Mouse (Mus musculus): Measurements from ENCODE around the gene Mfap2.

Gene Mfap2

GRCm38 (mm10) chr4:141030541-141031206, 20.5 kb downstream of the Mfap2 start:
- peak in 1 of 2 experiments; percentile 38 for DNase-seq

DNA sequence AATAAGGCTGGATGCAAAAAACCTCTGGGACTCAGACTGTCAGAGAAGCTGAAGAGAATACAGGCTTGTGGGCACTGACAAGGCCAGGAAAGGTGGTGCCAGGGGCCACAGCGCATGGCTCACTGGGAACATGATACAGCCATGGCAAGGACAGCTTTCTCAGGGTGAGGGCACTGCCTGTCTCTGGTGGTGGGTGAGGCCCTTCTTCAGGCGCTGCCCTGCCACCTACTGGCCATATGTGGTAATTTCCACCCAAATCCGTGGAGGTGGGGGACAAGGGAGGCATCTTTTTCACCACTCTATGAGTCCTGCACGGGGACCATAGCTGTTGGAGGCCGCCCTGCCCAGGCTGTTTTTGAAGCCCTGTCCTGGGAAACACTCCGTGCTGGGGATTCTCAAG, 21.5 kb downstream of the Mfap2 start:
- peak; percentile 93 to 95 for DNase-seq

DNA sequence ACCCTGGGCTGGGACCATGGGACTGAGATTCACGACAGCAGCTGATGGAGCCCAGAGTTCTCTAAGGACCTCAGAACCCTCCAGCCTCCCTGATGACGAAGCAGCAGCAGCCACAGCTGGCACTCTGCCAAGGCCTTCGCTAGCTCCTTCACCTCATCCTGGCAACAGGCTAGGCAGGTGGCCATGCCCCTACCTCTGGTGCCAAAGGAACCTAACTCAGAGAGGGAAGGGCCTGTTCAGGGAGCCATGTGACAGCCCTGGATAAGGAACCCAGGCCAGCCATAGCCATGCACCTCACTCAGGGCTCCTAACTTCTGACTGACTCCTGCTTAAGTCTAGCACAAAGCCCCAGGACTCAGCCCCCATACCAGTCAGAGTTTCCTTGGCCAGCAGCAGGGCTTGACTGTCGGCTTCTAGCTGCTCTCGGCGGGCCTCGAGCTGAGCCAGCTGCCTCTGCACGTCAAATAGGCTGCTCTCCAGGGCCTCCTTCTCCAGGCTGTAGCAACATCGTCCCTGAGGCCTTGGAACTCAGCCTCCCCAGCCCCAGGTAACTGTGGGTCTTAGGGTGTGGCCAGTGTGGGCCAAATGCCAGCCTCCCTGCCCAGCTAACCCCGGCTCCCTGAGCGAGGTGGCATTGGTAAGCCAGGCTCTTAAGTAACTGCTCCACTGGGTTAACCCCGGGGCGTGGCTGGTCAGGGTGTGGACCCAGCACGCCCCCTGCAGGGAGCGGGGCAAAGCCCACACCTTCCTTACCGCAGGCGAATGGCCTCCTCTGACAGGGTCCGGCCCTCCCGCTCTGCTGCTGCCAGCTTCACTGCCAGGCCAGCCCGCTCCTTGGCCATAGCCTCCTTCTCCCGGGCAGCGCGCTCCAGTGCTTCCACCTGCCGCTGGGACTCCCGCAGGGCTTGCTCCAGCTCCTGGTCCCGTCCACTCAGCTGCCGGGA, 23.7 kb downstream of the Mfap2 start:
- DNase-seq, result peak; percentile 63 to 68

DNA sequence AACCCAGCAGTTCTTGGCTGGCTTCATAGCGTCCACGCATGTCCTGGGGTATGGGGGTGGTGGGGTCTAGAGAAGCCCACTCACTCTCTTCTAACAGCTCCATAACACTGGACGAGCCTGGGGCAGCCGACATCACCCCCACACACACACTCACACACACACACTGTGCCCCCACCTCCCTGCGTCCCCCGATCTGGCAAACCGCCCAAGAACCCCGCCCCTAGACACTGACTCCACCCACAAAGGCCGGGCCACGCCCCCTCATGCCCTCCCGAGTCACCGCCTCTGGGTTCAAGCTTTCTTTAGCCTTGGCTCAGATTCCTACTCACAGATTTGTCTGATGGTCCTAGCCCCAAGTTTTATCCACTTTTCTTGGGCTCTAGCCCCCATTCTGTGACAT, 30.9 kb downstream of the Mfap2 start:
- peak in 1 of 2 experiments; percentile 36 for DNase-seq

DNA sequence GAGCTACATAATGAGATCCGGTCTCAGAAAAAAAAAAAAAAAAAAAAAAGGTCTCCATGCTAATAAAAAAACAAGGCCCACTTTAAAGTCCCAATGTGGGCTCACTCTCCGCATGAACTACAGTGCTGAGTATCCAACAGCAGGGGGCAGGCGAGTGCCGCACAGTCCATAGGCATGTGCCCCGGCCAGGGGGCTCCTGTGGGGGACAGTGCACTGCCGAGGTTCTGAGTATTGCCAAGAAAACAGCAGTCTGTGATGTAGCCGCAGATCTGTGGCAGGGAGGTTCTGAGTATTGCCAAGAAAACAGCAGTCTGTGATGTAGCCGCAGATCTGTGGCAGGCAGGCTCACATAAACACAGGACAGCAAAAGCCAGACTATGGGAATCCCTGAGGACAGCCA, 34.6 kb downstream of the Mfap2 start:
- DNase-seq, result peak; percentile 80 to 81

DNA sequence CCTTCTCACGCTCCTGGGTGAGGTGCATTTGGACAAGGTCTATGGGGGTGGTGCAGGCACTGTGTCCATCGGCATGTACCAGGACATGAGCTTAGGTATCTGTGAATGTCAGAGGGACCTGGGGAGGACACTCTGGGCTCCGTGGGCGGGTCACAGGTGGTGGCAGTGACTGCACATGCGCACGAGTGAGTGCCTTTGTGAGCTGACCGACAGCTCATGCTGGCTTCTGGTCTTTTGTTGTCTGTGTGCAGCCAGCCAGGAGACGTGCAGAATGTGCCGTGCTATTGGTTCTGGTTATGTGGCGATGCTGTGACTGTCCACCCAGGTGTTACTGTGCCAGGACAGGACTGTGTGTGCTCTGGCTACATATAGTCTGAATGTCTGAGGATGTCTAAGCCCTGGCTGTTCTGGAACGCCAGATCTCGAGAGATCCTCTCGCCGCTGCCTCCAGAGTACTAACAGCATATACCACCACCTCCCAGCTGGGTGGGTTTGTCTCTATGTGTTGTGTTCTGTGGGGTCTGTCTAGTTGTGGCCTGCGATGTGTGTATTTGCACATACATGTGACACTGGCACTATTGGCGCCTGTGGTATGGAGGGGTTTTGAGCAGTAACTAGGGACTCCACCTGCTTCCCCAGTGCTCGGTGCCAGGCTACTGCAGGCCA, 38.7 kb downstream of the Mfap2 start:
- peak in 1 of 2 experiments; percentile 26 for DNase-seq

- DNase-seq, result peak in 1 of 2 experiments; percentile 47
Observed at GRCm38 (mm10) chr4:141049476-141049835, 39.2 kb downstream of the Mfap2 start.

DNA sequence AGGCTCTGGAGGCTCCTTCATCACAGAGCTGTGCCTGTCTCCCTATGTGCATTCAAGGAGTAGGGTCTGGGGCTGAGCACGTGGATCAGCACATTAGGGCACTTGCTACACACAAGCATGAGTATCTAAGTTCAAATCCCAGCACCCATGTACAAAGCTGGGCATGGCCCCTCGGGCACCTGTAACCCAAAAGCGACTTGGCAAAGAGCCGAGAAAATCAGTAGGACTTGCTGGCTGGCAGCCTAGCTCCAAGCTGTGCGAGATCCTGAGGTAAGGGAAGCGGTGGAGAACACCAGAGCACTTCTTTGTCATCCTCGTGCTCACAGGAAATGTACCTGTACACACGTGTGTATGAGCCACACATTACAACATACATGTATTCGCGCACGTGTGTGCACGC, 42.2 kb downstream of the Mfap2 start:
- DNase-seq, result peak; percentile 31 to 49

GRCm38 (mm10) chr4:141053138-141053537, 42.9 kb downstream of the Mfap2 start:
- no peak for DNase-seq

DNA sequence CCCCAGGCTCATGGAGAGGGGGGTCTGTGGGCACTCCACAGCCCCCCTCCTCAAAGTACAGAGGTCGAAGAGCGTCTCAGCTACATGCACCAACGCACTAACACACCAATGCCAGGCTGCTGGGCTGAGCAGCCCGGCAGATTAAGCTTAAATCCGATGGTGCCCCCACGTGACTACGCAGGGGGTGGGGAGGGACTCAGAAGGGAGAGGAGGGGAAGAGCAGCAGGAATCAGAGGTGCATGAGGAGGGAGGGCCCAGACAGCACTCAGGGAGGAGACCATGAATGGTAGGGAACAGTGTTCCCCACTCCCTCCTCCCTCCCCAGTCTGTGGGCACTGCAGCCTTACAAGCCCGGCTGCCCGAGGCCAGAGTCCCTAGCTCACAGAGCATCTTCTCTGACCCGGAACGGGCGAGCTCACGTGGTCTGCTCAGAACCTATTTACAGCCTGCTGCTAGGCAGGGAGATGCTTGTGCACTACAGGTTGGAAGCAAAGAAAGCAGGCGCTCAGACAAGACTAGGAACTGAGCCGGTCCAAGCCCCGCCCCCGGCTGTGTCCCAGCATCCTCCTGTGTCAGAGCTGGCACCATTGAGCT, 43.4 kb downstream of the Mfap2 start:
- peak; percentile 76 for DNase-seq

DNA sequence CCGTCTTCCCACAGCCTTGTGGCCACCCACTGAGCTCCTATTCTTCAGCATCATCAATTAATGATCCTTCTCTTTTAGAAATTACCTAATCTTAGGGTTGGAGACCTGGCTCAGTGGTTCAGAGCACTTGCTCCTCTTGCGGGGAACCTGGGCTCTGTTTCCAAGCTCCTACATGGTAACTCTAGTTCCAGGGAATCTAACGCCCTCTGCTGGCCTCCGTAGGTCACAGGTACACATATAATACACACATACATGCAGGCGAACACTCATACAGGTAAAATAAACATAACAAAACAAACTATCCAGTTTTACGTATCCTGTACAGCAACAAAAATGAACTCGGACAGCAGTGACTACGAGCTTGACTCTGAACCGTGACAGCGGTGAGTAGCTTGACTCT, 46.8 kb downstream of the Mfap2 start:
- no peak for DNase-seq

DNA sequence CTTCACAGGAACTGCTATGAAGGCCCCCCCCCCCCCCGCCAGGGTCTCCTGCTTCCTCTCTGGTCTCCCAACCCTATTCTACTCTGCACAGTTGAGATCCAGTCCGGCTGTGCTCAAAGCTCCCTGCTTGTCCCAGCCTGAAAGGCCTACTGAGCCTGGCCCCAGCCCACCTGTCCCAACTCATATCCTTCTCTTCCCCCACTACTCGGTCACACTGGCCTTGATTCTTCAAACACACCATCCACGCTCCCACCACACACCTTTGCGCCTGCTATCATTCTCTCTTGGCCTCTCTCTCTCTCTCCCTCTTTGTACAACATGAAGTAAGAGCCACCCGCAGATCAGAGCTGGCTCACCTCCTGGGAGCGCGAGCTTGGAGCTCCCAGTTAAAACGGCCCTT, 48.6 kb downstream of the Mfap2 start:
- no peak for DNase-seq

GRCm38 (mm10) chr4:141059616-141060425, 49.6 kb downstream of the Mfap2 start:
- peak in 1 of 2 experiments; percentile 25 for DNase-seq

DNA sequence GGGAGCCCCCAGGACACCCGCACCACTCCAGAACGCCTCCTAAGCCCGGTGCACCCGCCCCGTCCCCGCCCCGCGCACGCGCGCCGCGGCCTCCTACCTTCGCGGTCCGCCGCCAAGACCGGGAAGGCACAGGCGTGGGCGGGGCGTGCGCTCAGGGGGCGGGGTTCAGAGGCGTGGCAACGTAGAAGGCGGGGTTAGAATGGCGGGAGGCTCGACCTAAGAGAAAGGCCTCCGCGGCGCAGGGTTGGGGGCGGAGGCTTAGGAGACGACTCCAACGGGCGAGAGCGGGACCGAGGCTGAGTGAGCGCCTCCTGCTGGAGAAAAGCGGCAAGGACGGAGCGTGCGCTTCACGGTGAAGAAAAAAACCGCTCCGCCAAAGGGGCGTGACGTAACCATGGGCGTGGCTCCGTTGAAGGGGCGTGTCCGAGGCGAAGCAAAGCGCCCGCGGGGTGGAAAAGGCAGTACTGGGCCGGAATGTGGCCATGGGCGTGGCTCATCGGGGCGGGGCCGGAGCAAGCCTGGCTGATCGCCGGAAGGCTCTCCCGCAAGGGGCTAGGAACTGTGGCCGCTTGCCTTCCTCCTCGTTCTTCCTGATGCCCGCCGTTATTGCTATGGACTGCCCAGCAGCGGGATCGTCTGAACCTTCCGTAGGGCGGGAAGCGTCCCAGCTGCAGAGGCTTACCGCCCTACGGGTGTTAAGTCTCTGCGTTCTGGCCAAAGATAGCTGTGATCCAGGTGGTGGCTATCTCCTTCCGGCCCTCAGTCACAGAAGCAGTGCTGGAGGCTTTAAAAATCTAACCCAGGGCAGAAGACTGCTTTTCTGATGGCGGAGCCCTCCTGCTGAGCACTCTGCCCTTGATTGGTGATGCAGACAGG, 50.4 kb downstream of the Mfap2 start, which contains the start of gene Crocc:
Gene Crocc (minus strand): TSS at position 125 of the 876 bp plus-strand sequence.
- DNase-seq, result peak; percentile 100

DNA sequence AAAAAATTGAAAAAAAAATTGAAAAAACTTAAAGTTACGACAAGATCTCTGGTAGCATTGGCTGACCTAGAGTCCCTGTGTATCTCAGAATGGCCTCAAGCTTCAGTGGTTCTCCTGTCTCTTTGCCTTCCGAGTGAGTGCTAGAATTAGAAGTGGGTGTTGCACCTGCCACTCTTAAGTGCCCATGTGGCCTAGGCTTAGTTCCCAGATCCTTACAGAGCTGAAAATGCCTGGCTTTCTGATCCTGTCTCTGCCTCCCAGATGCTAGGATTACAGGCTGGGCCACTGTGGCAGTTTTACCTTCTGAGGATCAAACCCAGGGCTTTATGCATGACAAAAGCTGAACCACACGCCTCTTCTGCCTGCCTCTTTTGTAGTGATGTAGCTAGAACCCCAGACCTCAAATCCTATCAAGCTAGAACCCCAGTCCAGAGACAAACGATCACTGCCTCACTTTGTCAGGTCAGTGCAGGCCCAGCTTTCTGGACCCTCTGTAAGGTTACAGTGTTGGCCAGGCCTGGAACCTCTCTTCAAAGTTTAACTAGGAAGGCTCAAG, 54.0 kb downstream of the Mfap2 start:
- no peak for DNase-seq

GRCm38 (mm10) chr4:141065123-141065522, 54.9 kb downstream of the Mfap2 start:
- peak; percentile 90 to 91 for DNase-seq
